Mouse (Mus musculus) layer of hippocampus, postnatal 36 days (tissue): ENCODE measurements around the gene Olfr1449. TPM values are rescaled to one million over a fixed set of nuclear protein-coding genes. Genes with fewer than 3 reads are reported as not detected.
"Not testable (repeated sequence)": the region's sequence is repeated elsewhere in the genome, so short reads cannot be mapped to it uniquely, and the experiment has no call there.

ENCODE experiments used
- DNase-seq, 2 experiments: peaks; one replicate each; pipeline ENCODE4 v3.0.0; 2022
- total RNA-seq, 2 experiments: library from RNA; stranded (reverse); gene quantifications; 2 replicates each; pipeline ENCODE4 v1.2.3; 2021

The Olfr1449 gene
- not detected for total RNA-seq

GRCm38 (mm10) chr19:12930540-12930939 is at the start of gene Olfr1449:
Olfr1449 (plus strand) TSS chr19:12930840.
- no peak for DNase-seq

DNA sequence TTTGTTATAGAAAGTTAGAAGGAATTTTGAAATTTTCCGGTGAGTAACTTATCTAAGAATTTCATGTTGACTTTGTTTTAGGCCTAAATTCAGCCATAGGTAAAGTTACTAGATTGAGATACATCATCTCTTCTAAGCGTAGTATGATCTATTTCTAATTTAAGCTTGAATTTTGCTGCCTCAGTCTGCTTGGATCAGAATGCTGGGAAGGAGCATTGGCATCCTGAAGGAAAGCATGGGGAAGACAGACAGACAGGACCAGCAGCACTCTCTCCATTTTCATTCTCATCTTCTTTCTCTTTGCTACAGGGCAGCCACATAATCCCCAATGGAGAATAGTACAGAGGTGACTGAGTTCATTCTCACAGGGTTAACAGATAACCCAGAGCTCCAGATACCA is 47.1 kb upstream of the Olfr1449 start, which contains the start of gene Olfr1445:
Gene Olfr1445 (plus strand): TSS at position 301 of the 400 bp plus-strand sequence.
- DNase-seq, result no peak

- DNase-seq, result no peak
These were observed 37.2 kb upstream of the Olfr1449 start, which contains the start of gene Olfr1446 for GRCm38 (mm10) chr19:12893424-12893823. Olfr1446 (minus strand) TSS chr19:12893524.

- no peak for DNase-seq
These were observed 27.0 kb upstream of the Olfr1449 start, which contains the start of gene Olfr1447 for GRCm38 (mm10) chr19:12903643-12904042. Olfr1447 (minus strand) TSS chr19:12903743.

- DNase-seq, result no peak
These were observed 6.3 kb upstream of the Olfr1449 start, which contains the start of gene Olfr1448 for GRCm38 (mm10) chr19:12924319-12924718. Olfr1448 (minus strand) TSS chr19:12924419.

- DNase-seq, result no peak
These were observed 19.3 kb downstream of the Olfr1449 start, which contains the start of gene Olfr1450 for GRCm38 (mm10) chr19:12949958-12950357. Olfr1450 (plus strand) TSS chr19:12950258.

DNA sequence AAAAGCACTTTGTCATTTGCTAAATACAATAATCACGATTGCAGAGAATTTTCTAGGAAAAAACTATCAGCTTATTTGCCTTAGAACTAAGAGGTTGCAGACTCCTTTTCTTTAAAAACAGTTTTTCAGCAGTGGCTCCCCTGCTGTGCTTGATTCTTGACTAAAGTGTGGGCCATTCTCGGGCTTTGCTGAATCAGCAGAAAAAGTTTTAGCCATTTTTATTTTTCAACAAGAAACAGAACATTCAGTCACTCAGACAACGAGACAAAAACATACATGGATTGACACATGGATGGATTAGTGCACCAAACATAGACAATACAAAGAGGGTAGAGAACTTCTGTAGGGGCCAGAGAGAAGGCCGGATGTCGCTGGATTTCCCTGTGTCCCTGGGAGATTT is 39.4 kb downstream of the Olfr1449 start:
- not testable (repeated sequence) for DNase-seq

Other genes with a start within 250 kb of the Olfr1449 start
- gene Keg1, start 235.1 kb upstream of the Olfr1449 start, total RNA-seq, result not detected
- gene Cntf, start 165.2 kb upstream of the Olfr1449 start, total RNA-seq, result 1 to 10 TPM; 2.9 to 4.1 TPM
- 10 to 100 TPM; 96.1 to 96.3 TPM for gene Zfp91, start 134.7 kb upstream of the Olfr1449 start, total RNA-seq
- gene Lpxn, start 134.6 kb upstream of the Olfr1449 start, total RNA-seq, result 1 to 10 TPM; 1.1 to 2.0 TPM
- gene Gm5244, start 84.2 kb upstream of the Olfr1449 start, total RNA-seq, result not detected
- gene Olfr1444, start 73.6 kb upstream of the Olfr1449 start, total RNA-seq, result not detected
- not detected for gene Olfr1445, start 47.0 kb upstream of the Olfr1449 start, total RNA-seq
- gene Olfr1446, start 37.3 kb upstream of the Olfr1449 start, total RNA-seq, result not detected
- not detected for gene Olfr1447, start 27.1 kb upstream of the Olfr1449 start, total RNA-seq
- not detected for gene Olfr1448, start 6.4 kb upstream of the Olfr1449 start, total RNA-seq
- gene Olfr1450, start 19.4 kb downstream of the Olfr1449 start, total RNA-seq, result not detected
- gene Olfr1451, start 64.2 kb downstream of the Olfr1449 start, total RNA-seq, result not detected
- not detected for gene Olfr1453, start 97.5 kb downstream of the Olfr1449 start, total RNA-seq
- not detected for gene Olfr1454, start 129.8 kb downstream of the Olfr1449 start, total RNA-seq
- gene Olfr1457, start 167.1 kb downstream of the Olfr1449 start, total RNA-seq, result not detected
- not detected for gene Olfr1458, start 175.9 kb downstream of the Olfr1449 start, total RNA-seq
- gene Olfr1459, start 218.7 kb downstream of the Olfr1449 start, total RNA-seq, result under 1 TPM; 0.20 to 0.25 TPM
- not detected for gene Olfr1461, start 232.2 kb downstream of the Olfr1449 start, total RNA-seq